ENCODE assay signal across 33 mouse cellular contexts in genomic region chr6:87369223-87369622, GRCm38 (mm10). TPM values are rescaled to one million over a fixed set of nuclear protein-coding genes. Genes with fewer than 3 reads are reported as not detected.
"Had no signal": no experiment of that assay in that cellular context is flagged by ENCODE, and none has a peak within 500 bp of the region (broad histone marks: within the 10 kb centered on the region; RNA-seq: fewer than 3 reads in every experiment).

No protein-coding gene starts in this region.

- DNase-seq: kidney, adult 2 months; kidney, postnatal 25 days; layer of hippocampus, adult 9-11 months; liver, embryonic 13.5 days; lung, adult 2 months; lung, postnatal 14 days; lung, postnatal 4 days; midbrain, embryonic 14.5 days; right cerebral cortex, postnatal 25 days; thymus, adult 2 months; thymus, postnatal 14 days; thymus, postnatal 4 days had no signal

- H3K4me1 ChIP-seq: liver, embryonic 13.5 days had no signal

- H3K27ac ChIP-seq: kidney, postnatal 0 days; layer of hippocampus, adult 2 months; liver, embryonic 13.5 days had no signal

- H3K4me3 ChIP-seq: layer of hippocampus, adult 2 months; liver, embryonic 13.5 days had no signal

RNA-seq across cellular contexts. Expression of gene Gkn2, which starts 3.9 kb away (rescaled TPM):
- total RNA-seq: layer of hippocampus, adult 2 months; layer of hippocampus, postnatal 25 days; left cerebral cortex, adult 18-20 months; left cerebral cortex, postnatal 36 days; liver, adult 2 months; megakaryocyte progenitor cell, adult 5-6 weeks; megakaryocyte-erythroid progenitor cell, adult 5-6 weeks; midbrain, postnatal 0 days had no signal
- polyA plus RNA-seq: kidney, adult 2 months; kidney, embryonic 14.5 days; kidney, postnatal 0 days; limb, embryonic 11.5 days; liver, adult 2 months; liver, embryonic 13.5 days; liver, embryonic 16.5 days; midbrain, embryonic 11.5 days; midbrain, embryonic 14.5 days; midbrain, postnatal 0 days; neural tube, embryonic 11.5 days; neural tube, embryonic 14.5 days; spleen, adult 2 months had no signal

RNA-seq across cellular contexts. Expression of gene Gkn1, which starts 18.5 kb away (rescaled TPM):
- total RNA-seq: layer of hippocampus, adult 2 months; layer of hippocampus, postnatal 25 days; left cerebral cortex, adult 18-20 months; liver, adult 2 months; megakaryocyte progenitor cell, adult 5-6 weeks; megakaryocyte-erythroid progenitor cell, adult 5-6 weeks; midbrain, postnatal 0 days had no signal
- polyA plus RNA-seq: kidney, embryonic 14.5 days; kidney, postnatal 0 days; limb, embryonic 11.5 days; liver, adult 2 months; liver, embryonic 13.5 days; liver, embryonic 16.5 days; lung, adult 2 months; lung, embryonic 16.5 days; midbrain, embryonic 11.5 days; midbrain, embryonic 14.5 days; midbrain, postnatal 0 days; neural tube, embryonic 11.5 days; neural tube, embryonic 14.5 days; spleen, adult 2 months had no signal

RNA-seq across cellular contexts. Expression of gene Gkn3, which starts 19.5 kb away (rescaled TPM):
- total RNA-seq: liver, adult 2 months; megakaryocyte progenitor cell, adult 5-6 weeks; megakaryocyte-erythroid progenitor cell, adult 5-6 weeks had no signal
- polyA plus RNA-seq: kidney, embryonic 14.5 days; limb, embryonic 11.5 days; liver, adult 2 months; liver, embryonic 13.5 days; liver, embryonic 16.5 days; midbrain, embryonic 14.5 days; neural tube, embryonic 11.5 days; spleen, adult 2 months had no signal

RNA-seq across cellular contexts. Expression of gene Antxr1, which starts 33.6 kb away (rescaled TPM):
- total RNA-seq: megakaryocyte-erythroid progenitor cell, adult 5-6 weeks had no signal

RNA-seq across cellular contexts. Expression of gene Bmp10, which starts 59.6 kb away (rescaled TPM):
- total RNA-seq: layer of hippocampus, adult 2 months; left cerebral cortex, adult 18-20 months; left cerebral cortex, postnatal 36 days; megakaryocyte progenitor cell, adult 5-6 weeks; megakaryocyte-erythroid progenitor cell, adult 5-6 weeks; midbrain, postnatal 0 days had no signal
- polyA plus RNA-seq: kidney, adult 2 months; kidney, embryonic 14.5 days; kidney, postnatal 0 days; large intestine, adult 2 months; limb, embryonic 11.5 days; limb, embryonic 14.5 days; lung, adult 2 months; midbrain, embryonic 11.5 days; midbrain, embryonic 14.5 days; midbrain, postnatal 0 days; neural tube, embryonic 11.5 days; neural tube, embryonic 14.5 days; small intestine, adult 2 months; spleen, adult 2 months; stomach, embryonic 16.5 days had no signal
